Mouse (Mus musculus): ENCODE measurements at regions not wholly inside any gene's neighbourhood (a gene's known extent, or its start where the extent isn't known, plus 50 kb on each side); places are given as distances from the start of the nearest gene placed in this dataset.

DNA sequence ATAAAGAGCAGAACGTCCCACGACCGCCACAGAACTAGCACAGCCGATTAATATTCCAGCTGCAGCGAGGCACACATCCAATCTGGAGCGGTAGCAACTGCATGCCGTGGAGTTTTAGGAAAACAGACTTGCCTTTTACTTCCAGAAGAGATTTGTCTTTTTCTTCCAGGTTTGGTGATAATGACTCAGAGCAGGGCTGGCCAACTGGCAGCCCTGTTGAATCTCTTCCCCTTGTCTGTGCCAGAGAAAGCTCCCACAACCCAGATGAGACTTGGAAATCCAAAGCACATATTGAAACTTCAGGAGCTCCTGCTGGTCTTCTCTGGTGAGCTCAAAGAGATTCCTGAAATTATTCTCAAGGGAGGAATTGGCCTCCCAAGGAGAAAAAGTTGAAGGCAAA is 709.8 kb downstream of the Defb40 start:
- TF ChIP-seq CTCF (conservative IDR thresholded peaks at IDR 0.05; ENCODE audit: insufficient read depth, insufficient read length, low read depth, low read length) = no peak
- TF ChIP-seq POLR2A (IDR thresholded peaks at IDR 0.05; ENCODE audit: low read depth, low read length) = no peak
